Mouse (Mus musculus) stomach, postnatal 0 days (tissue): ENCODE measurements around the gene Rraga. TPM values are rescaled to one million over a fixed set of nuclear protein-coding genes. Genes with fewer than 3 reads are reported as not detected.

Experiments
- polyA plus RNA-seq: library from polyadenylated mRNA; unstranded; fragments of >200 nt; fragmentation: Nextera tagmentation; extraction: Ambion mirVana; gene quantifications from 2 replicates; pipeline ENCODE4 v1.2.1, GENCODE M21; 2015

Gene Rraga
- polyA plus RNA-seq, 1 experiment from 2014 or later, result 49.3 TPM

Other genes with a start within 250 kb of the Rraga start
- not detected in 2 replicates for gene Saxo1, start 17.3 kb upstream of the Rraga start, polyA plus RNA-seq
- 3.4 and 4.4 TPM in 2 replicates for gene Haus6, start 36.4 kb downstream of the Rraga start, polyA plus RNA-seq
- gene Plin2, start 94.4 kb downstream of the Rraga start, polyA plus RNA-seq, result 50.7 and 57.8 TPM in 2 replicates
- gene Dennd4c, start 172.9 kb downstream of the Rraga start, polyA plus RNA-seq, result 3.5 and 4.2 TPM in 2 replicates